Mouse (Mus musculus) cerebellum, postnatal 25 days (tissue): ENCODE measurements around the gene Gpi1.
"Not testable (repeated sequence)": the region's sequence is repeated elsewhere in the genome, so short reads cannot be mapped to it uniquely, and the experiment has no call there.

Experiments
- DNase-seq, 2 experiments: peaks; one replicate each; pipeline ENCODE4 v3.0.0; 2021; ENCODE audit warnings: mixed read lengths in 2 of 2

Gpi1 gene

DNA sequence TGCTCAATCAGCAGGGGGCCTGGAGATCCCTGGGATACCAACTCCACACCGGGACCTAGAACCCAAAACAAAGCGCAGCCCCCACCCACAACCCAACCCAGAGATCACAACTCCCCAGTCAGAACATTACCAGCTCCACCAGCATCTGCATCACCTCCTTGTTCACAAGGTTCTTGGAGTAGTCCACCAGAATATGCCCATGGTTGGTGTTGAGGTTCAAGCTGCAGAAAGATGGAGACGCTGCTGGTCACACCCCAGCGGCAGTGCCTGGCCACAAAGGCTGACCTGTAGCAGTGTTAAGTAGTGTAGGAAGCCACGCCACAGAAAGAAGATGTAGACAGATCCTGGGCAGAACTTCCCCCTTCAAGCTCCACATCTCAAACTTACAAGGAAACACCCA, 983 bp downstream of the Gpi1 start:
- no peak for DNase-seq

DNA sequence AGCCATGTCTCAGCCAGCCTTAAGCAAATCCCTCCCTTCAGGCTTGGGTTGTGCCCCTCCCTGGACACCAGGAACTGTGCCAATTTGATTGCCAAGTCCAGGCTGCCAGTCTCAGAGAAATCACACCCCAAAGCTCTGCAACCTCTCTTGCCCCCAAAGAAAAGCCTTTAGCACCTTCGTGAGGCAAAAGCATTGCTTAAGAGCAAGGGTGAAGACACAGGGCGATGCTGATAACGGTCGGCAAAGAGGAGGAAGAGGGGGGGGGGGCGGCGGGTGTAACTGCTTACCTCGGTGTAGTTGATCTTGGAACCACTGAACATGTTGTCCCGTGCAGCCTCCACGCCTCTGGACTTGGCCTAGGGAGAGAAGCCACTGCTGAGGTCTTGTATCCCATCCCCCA, 1.5 kb downstream of the Gpi1 start:
- DNase-seq: peak; percentile 37 to 64

DNA sequence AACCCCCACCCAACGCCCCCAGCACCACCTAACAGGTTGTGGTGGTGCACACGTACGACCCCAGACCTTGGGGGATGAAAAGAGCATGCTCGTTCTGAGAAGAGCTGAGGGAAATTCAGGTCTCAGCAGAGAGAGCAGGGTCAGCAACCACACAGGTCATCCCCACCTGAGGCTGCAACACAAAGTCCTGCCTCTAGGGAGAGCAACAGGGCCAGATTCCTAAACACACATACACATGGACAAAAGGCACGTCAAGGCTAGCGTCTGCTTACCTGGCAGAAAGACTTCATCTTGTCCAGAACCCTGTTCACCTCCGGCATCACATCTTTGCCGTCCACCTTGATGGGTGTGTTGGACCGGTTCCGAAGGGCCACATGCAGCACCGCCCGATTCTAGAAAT, 3.3 kb downstream of the Gpi1 start:
- no peak for DNase-seq

DNA sequence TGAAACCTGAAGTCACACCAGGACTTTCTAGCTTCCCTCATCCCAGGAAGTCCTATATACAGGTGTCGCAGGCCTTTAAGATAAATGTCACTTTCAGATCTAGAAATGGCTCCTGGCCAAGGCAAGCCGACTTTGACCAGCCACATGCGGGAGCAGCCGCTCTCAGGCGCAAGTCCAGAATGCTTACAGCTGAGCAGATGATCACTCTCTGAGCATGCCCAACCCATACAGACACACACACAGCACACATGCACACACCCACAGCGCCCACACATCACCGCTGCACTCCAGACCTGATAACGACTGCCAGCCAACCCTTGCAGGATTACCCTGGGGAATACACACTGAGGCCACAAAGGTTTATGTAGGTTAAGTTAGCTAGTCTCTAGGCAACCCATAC, 4.0 kb downstream of the Gpi1 start:
- DNase-seq: peak in 1 of 2 experiments; percentile 49

DNA sequence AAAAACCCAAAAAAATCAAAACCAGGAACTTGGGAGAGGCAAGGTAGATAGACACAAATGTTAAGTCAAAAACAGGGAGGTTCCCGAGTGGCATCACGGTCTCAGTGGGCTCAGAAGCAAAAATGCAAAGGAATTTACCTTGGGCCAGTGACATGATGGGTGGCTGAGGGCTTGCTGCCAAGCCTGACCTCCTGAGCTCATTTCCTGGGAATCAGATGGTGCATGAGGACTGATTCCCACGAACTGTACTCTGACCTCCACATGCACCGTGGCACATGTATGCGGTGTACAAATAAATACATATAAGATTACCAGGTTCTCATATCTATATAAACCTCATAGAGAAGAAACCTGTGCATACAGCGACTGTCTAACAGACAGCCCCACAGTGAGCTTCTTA, 5.8 kb downstream of the Gpi1 start:
- DNase-seq: peak in 1 of 2 experiments; percentile 47

DNA sequence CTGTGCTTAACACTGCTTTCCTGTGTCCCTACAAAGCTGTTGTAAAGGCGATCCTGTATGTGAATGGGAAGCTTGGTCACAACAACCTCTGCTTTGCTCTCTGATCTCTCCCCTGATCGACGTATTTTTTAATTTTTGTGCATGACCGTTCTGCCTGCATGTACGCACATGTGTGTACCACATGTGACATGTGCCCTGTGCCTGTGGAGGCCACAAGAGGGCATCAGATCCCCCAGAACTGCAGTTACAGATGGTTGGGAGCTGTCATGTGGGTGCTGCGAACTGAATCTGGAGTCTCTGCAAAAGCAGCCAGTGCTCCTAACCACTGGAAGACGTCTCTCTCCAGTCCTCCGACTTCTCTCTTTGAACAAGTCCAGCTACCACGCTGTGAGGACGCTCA, 7.8 kb downstream of the Gpi1 start:
- no peak for DNase-seq

DNA sequence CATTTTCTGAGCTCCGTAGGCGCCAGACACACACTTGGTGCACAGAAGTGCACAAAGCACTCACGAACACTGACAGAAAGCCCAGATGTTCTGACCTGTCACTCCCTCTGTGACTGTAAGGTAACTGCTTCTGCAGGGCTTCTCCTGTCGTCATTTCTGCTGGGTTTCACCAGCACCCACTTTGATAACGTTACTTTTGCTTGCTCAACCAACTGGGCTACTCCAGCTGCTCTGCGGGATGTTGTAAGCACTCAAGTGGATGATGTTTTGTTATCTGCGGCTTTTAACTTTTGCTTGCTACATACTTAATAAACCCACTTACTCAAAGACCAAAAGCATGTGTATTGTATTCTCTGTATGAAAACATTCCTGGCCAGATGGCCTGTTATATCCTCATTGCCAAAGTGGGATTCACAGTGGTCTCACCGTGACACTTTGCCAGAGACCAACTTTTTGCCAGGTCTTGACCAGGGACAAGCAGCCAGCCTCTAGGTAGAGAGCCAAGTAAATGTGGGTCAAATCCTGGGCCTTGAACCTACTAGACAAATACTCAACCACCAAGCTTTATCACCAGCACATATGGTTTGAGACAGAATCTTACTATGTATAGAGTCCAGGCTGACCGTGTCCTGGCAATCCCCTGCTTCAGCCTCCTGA, 8.4 kb downstream of the Gpi1 start:
- DNase-seq: no peak

DNA sequence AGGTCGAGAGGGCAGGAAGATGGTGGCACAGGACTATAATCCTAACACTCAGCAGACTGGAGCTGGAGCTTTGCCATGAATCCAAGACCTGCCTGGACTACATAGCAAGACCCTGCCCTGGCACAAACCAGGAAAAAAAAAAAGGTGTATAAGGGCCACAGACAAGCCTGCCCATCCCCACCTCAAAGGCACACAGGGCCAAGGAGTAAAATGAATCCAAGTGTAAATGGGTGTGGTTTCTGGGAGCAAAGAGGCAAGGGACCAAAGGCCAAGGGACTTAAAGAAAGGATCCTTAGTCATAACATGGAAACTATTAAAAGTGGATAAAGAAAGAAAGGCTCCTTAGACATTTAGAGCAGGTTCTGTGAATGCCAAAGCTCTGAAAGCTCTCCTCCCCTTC, 11.6 kb downstream of the Gpi1 start:
- DNase-seq: no peak

DNA sequence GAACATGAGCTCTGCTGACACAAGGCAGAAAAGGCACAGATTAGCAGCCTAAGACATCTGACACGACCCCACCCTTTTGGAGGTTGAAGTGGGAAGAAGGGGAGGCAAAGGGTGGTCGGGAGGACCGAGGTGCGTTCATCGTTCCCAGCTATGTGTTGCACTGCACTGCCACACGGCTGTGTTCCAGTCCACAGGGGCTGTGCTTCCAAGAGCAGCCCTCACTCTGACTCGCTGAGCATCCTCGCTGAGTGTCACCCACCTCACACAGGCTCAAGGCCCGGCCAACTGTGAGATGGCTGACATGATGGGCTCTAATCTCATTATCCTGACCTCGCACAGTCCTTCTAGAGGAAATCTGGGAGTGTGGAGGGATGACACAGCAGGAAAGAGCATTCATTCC, 13.7 kb downstream of the Gpi1 start:
- DNase-seq: no peak

DNA sequence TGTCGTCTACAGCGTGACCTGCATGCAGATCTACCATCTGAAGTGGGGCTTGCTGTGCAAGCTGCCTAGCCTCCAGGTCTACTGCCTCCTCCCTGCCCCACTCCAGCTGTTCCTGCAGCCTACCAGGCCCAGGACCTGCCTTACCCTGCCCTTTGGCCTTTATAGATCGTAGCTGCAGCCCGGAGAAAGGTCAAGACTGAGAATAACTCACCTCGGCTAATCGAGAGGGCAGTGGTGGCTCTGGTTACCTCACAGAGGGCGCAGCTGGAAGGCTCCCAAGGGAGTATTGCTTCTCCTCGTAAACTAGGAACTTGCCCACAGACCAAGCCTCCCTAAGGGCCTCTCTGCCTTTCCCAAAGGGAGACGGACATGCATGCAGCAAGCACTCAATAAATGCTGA, 14.7 kb downstream of the Gpi1 start:
- DNase-seq: no peak

DNA sequence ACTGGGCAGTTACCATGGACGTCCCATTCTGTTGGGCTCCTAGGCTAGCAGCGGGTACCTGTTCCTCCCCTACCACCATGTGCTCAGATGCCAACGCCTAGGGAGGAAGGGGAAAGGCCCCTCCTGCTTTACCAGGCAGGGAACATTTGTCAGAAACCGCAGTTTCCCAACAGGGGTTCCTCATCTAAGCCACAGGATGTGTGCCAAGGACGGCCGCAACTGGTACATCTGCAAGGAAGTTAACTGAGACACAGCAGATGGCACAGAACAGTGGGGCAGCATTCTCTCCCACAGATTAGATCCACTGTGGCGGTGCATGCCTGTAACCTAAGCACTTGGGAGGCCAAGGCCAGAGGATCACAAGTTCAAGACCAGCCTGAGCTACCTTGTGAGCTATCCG, 15.5 kb downstream of the Gpi1 start:
- no peak for DNase-seq

DNA sequence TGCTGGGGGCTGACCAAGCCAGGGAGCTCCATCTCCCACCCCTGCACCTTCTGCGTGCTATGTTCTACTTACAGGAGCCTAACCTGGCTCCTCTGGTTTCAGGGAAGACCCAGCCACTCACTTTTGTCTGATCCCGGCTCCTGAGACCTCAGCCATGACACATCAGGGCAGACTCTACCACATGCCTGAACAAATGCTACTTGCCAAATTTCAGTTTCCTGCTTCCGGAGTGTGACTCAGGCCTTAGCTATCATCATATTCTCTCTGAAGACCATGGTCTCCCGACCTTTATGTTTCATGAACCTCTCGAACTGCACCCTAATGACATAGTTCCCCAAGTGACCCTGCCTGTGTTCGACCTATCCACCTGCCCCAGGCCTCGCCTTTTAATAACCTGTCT, 16.9 kb downstream of the Gpi1 start:
- no peak for DNase-seq

DNA sequence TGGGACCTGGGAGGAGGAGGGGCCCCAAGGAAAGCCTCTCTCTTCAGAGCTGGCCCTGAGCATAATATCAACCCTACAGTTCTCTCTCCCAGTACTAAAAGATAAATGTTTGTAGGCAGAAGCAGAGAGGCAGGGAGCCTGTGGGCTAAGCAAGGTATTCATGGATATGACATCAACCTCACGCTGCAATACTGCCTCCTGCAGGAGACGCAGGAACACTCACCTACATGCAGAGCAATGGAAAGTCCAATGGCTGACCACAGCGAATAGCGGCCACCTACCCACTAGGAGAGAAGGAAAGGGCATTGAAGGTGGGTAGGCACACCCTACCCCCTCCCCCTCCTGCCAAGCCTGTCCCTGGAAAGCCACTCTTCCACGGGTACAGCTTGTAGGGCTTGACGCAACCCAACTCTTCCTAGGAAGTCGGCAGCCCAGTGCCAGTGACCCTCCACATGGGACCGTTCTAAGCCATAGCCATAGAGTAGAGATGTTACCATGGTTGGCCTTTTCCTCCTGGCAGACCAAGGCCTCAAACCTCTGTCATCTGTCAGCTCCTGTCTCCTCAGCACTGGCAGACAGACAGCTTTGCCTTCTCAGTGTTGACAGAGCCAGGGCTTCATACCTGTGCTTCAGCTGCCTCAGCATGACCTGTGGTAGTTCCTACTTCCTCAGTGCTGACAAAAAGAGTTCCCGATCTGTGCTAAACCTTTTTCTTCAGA, 21.9 kb downstream of the Gpi1 start:
- DNase-seq: no peak

DNA sequence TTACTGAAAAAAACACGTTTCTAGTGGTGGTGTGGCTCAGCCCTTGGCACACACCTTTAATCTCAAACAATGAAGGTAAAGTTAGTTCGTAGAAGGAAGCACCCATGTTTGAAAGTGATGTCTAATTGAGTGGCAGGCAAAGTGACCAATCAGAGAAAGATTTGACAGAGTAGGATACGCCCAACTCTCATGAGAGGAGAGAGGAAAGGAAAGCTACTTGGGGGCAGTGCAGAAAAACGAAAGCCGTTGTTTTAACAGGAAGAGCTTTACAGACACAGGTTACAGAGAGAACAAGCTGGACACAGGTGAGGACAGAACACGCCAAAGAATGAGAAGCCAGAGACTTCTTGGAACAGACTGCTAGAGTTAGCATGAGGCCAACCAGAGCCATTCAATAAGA, 23.8 kb downstream of the Gpi1 start:
- no peak for DNase-seq

DNA sequence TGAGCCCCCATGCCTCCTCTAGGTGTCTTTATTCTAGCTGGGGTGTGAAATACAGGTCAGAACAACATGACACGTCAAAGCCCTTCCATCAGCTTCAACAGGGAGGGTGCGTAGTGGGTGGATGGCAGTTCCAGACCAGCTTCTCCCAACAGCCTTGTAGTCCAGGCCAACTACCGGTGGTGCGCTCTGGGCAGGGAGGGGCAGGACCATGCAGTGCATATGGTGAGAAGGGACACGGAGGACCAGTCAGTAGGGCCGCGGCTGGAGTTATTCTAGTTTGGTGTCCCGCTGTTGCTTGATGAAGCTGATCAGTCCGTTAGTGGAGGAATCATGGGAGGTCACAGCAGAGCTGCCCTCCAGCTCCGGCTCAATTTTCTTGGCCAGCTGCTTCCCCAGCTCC, 28.0 kb downstream of the Gpi1 start:
- not testable (repeated sequence) for DNase-seq

DNA sequence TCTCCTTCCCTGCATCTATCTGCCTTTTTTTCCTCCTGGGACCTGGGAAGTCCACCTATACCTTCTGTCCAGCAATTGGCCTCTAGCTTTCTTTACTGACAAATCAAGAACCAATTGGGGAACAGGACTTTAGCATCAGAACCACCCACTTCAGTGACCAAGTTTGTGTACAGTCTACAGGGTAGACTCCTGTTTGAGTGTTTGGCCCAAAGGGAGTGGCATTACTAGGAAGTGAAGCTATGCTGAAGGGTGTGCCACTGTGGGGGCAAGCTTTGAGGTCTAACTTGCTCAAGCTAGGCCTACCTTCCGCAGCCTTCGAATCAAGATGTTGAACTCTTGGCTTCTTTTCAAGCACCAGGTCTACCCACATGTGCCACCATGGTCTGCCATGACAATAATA, 29.3 kb downstream of the Gpi1 start:
- no peak for DNase-seq

DNA sequence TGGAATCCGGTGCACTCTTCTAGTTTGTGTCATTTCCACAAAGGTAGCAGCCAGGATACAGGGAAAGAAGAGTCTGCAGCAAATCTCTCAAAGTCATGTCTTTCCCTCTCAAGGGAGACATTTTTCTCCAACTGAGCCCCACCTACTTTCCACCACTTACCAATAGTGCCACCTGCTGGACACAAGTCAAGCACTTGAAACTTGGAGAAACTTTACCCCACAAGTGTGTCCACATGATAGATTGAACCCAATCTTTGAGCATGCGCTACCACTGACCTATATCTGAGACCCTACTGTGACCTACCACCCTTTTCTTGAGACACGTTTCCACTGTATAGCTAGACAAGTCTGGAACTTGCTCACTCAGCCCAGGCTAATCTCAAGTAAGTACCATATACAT, 31.8 kb downstream of the Gpi1 start:
- DNase-seq: peak in 1 of 2 experiments; percentile 39

DNA sequence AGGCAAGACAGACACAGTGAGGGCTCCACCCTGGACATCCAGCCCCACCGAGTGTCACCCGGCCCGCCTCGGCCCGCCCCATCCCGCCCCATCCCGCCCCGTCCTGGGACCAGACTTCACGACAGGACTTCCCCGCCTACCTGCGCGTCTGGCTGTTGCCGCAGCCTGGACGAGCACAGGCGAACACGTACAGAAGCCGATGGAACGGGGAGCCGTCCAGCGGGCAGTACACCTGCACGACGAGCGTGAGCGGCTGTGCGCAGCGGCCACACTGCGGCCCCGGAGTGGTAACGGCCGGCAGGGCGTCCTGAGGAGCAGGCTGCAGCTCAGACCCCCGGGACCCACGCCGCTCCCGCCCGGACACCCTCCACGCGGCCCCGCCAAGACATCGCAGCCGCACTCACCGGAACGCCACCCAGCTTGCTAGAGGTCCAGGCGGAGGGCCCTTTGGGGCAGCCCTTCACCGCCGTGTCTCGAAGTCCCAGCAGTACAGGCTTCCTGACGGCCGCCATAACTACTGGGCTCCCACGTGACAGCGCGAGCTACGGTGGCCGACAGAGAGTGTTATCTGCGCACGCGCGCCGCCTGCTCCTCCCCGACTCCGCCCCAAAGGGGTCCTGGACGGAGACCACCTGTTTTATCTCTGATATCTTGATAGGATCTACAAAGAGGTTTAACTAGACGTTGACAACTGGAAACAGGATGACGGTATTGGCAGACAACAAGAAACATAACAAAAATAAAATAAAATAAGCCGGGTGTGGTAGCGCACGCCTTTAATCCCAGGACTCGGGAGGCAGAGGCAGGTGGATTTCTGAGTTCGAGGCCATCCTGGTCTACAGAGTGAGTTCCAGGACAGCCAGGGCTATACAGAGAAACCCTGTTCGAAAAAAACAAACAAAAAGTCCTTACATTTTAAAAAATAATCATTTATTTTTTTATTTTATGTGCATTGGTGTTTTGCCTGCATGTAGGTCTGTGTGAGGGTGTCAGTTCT, 33.7 kb downstream of the Gpi1 start, which contains the start of gene Pdcd2l:
Gene Pdcd2l, minus strand, starts transcription at position 530 of the 997 bp plus-strand sequence.
- DNase-seq: peak; percentile 95 to 97

DNA sequence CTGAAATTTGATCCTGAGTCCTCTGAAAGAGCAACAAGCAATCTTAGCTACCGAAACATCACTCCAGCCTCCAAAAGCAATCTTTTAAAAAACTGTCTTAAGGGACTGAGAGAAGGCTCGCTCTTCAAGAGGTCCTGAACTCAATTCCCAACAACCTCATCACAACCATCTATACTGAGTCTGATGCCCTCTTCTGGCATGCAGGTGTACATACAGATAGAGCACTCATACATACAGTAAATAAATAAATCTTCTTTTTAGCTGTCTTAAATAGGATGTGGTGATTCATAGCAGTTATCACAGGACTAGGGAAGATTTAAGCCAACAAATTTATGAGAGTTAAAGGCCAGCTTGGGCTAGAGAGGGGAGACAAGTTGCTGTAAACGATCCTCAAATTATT, 34.5 kb downstream of the Gpi1 start:
- no peak for DNase-seq

DNA sequence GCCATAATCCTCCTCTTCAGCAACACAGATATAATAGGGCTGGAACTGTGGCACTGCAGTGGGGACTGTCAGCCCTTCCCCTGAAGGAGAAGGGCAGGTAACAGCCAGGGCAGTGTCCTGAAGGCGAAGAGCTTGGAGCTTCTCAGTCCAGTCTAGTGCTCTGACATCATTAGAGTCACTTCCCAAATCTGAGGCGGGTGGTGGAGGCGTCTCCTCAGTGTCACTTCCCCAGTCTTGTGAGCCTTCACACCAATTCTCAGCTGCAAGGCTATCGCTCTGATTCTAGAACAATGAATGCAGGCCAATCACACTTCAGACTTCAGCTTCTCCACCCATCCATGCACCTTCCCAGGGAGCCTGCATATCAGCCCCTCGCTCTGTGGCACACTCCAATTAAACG, 37.3 kb downstream of the Gpi1 start:
- no peak for DNase-seq

DNA sequence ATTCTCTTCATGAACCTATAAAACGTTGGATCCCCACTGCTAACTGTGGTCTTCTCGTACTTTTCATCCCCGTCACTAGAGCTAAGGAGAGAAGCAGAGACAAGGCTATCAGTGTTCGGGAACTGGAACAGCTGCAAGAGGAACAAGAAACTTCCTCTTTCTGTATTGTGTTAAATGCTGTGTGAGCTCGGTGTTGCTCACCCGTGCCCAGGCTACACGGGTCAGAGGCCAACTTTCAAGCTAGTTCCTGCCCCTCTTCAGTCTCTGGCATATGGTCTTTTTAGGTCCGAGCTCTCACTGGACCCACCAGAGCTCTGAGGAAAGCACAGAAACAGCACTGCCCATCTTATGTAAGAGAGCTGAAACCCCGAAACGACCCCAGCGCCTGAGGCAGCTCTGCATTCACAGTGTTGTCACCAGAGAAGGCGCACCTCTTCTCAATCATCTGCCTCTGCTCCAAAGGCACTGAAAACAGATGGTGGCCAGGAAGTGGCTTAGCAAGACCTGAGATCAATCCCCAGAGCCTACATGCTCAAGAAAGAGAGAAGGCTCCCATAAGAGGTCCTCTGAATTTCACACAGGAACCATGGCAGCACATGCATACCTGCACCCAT, 40.7 kb downstream of the Gpi1 start:
- no peak for DNase-seq

DNA sequence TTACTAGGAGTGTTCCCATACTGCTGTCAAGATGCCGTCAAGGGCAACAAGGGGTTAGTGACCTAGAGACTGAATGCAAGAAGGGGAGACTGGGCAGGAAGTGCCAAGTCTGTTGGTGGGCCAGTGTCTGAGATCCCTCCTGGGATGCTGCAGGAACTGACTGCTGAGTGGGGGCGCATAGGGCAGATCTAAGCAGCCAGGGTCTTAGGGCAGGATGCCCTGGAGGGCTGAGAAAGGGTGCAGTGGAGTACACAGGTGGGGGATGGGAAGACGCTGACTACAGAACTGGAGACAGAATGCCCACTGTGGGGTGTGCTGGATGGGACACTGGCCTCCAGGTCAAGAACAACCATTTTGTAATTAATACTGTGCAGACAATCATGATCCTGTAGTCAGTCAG, 46.3 kb downstream of the Gpi1 start:
- no peak for DNase-seq

DNA sequence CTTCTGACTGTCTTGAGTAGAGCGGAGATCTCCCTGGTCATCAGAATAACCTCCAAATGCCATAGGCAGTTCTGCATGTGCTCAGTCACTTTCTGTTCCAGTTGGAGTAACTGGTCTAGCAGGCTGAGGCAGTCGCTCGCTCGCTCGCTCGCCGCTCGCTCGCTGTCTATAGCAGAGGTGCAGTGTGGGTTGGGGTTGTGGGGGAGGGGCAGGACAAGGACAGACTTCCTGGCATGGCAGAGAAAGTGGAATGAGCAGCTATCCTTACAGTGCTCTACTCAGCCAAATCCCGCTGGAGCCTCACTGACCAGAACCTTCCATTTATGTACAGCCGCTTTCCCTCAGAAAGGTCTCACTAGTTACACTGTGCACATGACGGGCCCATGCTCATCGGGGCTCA, 46.8 kb downstream of the Gpi1 start:
- no peak for DNase-seq
